Mouse (Mus musculus): ENCODE measurements around the gene E030018B13Rik. TPM values are rescaled to one million over a fixed set of nuclear protein-coding genes. Genes with fewer than 3 reads are reported as not detected.

The E030018B13Rik gene
- polyA plus RNA-seq, 1 experiment = not detected

- H3K4me1 ChIP-seq = peaks cover 48% of the 10 kb centered on the region
These were observed 39.6 kb downstream of the E030018B13Rik start for GRCm38 (mm10) chr7:63956138-63956823.

GRCm38 (mm10) chr7:63956981-63957713, 40.5 kb downstream of the E030018B13Rik start:
- Histone ChIP-seq H3K27me3 (replicated peaks) (peaks cover 42% of the 10 kb centered on the region), H3K36me3 (replicated peaks; ENCODE audit: low read length) (no peaks in the 10 kb centered on the region), H3K4me1 (peaks cover 41% of the 10 kb centered on the region), H3K4me3 (replicated peaks) (no peak overlapping the region), H3K9me3 (no peaks in the 10 kb centered on the region)
- no peak for TF ChIP-seq FLI1 (IDR thresholded peaks at IDR 0.05; ENCODE audit: low read length)
- TF ChIP-seq GATA1 (IDR thresholded peaks at IDR 0.05; ENCODE audit: borderline replicate concordance, low read length) = no peak

More at GRCm38 (mm10) chr7:63956138-63956823, 39.6 kb downstream of the E030018B13Rik start:
- TF ChIP-seq FLI1 (IDR thresholded peaks at IDR 0.05; ENCODE audit: low read length) (no peak), GATA1 (IDR thresholded peaks at IDR 0.05; ENCODE audit: borderline replicate concordance, low read length) (no peak)
- Histone ChIP-seq H3K36me3 (replicated peaks; ENCODE audit: low read length) (no peaks in the 10 kb centered on the region), H3K27me3 (replicated peaks) (peaks cover 42% of the 10 kb centered on the region), H3K9me3 (no peaks in the 10 kb centered on the region), H3K4me3 (replicated peaks) (no peak overlapping the region)

DNA sequence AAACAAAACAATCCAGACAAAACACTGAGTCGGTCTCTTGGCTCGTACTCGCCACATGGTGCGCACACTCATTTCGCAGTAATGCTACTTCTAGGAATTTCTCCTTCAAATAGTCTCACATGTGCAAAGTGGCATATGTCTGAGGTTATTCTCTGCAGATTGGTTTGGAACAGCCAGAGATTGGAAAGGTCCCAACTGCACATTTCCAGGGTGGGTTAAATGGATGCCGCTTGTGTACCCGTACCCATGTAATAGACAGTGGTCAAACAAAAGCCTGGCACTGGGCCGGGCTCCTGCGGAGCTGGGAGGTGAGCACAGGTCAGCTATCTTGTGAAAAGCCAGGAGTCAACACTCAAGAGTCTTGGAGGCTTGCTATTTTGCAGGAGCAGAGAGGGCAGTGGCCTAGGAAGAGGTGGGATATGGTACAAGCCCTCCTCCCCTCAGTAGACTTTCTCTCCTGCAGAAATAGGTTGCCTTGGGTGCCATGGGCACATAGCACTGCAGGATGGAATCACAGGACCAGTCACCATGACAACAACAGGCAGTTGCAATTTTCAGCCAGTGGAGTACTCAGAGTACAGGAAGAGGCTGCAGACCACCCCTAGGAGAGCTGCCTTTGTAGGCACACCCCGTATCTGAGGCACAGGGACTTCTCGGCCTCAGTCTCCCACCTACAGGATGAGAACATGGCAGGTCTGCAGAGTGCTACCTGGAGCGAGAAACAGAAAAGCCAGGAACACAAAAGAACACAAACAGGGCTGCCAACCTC, 41.4 kb downstream of the E030018B13Rik start:
- H3K36me3 ChIP-seq (replicated peaks; ENCODE audit: low read length) = no peaks in the 10 kb centered on the region
- H3K9me3 ChIP-seq = no peaks in the 10 kb centered on the region
- peaks cover 41% of the 10 kb centered on the region for H3K4me1 ChIP-seq
- H3K4me3 ChIP-seq (replicated peaks) = no peak overlapping the region
- TF ChIP-seq GATA1 (IDR thresholded peaks at IDR 0.05; ENCODE audit: borderline replicate concordance, low read length) (no peak), FLI1 (IDR thresholded peaks at IDR 0.05; ENCODE audit: low read length) (no peak)
- peaks cover 42% of the 10 kb centered on the region for H3K27me3 ChIP-seq (replicated peaks)

- no peaks in the 10 kb centered on the region for H3K9me3 ChIP-seq
- TF ChIP-seq GATA1 (IDR thresholded peaks at IDR 0.05; ENCODE audit: borderline replicate concordance, low read length) (no peak), FLI1 (IDR thresholded peaks at IDR 0.05; ENCODE audit: low read length) (no peak)
- no peak overlapping the region for H3K4me3 ChIP-seq (replicated peaks)
- H3K27me3 ChIP-seq (replicated peaks) = peaks cover 8% of the 10 kb centered on the region
- H3K4me1 ChIP-seq = peaks cover 48% of the 10 kb centered on the region
- no peaks in the 10 kb centered on the region for H3K36me3 ChIP-seq (replicated peaks; ENCODE audit: low read length)
These were observed 47.0 kb downstream of the E030018B13Rik start for GRCm38 (mm10) chr7:63963632-63964031.

GRCm38 (mm10) chr7:63964121-63964520, 47.5 kb downstream of the E030018B13Rik start:
- H3K4me1 ChIP-seq = peaks cover 47% of the 10 kb centered on the region
- H3K4me3 ChIP-seq (replicated peaks) = no peak overlapping the region
- peaks cover 3% of the 10 kb centered on the region for H3K27me3 ChIP-seq (replicated peaks)
- no peaks in the 10 kb centered on the region for H3K36me3 ChIP-seq (replicated peaks; ENCODE audit: low read length)
- TF ChIP-seq FLI1 (IDR thresholded peaks at IDR 0.05; ENCODE audit: low read length) (no peak), GATA1 (IDR thresholded peaks at IDR 0.05; ENCODE audit: borderline replicate concordance, low read length) (no peak)
- H3K9me3 ChIP-seq = no peaks in the 10 kb centered on the region

DNA sequence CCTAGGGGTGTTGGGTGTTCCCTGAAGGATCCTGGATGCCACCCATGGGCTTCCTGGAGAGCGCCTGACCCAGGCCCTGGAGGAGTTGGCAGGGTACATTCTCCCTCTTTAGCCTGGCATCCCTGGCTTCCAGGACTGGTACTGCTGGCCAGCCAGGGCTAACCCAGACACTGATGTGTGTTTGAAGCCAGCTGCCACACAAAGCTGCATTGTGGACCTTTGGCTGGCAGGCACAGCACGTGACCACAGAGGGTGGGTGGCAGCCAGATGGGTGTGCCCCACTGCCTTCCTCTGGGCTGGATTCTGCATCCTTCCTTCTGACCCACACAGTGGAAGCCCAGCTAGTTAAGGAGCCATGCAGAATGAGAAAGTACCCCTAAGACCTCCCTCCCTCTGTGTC, 48.5 kb downstream of the E030018B13Rik start:
- Histone ChIP-seq H3K4me3 (replicated peaks) (peak overlapping the region; percentile 2), H3K4me1 (peaks cover 54% of the 10 kb centered on the region), H3K27me3 (replicated peaks) (no peaks in the 10 kb centered on the region), H3K36me3 (replicated peaks; ENCODE audit: low read length) (no peaks in the 10 kb centered on the region), H3K9me3 (no peaks in the 10 kb centered on the region)
- TF ChIP-seq GATA1 (IDR thresholded peaks at IDR 0.05; ENCODE audit: borderline replicate concordance, low read length) (no peak), FLI1 (IDR thresholded peaks at IDR 0.05; ENCODE audit: low read length) (no peak)

DNA sequence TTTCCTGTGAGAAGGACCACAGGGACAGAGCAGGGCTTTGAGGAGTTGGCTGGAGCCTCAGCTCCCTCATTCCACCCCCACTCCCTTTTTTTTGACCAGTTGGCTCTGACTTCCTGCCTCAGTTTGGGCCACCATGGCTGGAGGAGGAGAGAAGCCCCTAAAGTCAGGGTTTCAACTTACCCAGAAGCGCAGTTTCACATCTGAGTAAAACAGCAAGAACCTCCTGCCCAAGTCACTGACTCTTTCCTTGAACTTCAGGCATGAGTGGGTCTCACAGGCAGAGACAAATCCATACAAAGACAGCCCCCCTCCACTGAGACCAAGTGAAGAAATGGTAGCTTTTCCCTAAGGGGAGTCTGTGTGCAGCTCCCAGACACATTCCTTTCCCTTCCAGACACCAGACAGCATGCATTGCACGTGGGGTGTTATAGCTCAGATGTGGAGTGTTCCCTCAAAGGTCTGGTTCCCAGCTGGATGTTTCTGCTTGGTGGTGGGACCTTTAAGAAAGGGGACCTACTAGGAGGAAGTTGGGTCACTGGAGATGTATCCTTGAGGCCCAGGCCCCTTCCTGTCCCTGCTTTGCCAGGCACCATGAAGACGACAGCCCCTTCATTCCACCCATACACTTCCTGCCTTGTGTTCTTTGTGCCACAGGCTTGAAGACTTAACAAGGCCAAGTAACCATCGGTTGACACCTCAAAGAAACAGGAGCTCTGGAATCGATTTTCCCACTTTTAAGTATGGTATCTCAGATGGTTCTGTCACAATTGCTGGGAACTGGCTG, 49.2 kb downstream of the E030018B13Rik start:
- TF ChIP-seq FLI1 (IDR thresholded peaks at IDR 0.05; ENCODE audit: low read length) = no peak
- TF ChIP-seq GATA1 (IDR thresholded peaks at IDR 0.05; ENCODE audit: borderline replicate concordance, low read length) = no peak
- no peak overlapping the region for H3K4me3 ChIP-seq (replicated peaks)
- H3K36me3 ChIP-seq (replicated peaks; ENCODE audit: low read length) = no peaks in the 10 kb centered on the region
- H3K4me1 ChIP-seq = peaks cover 55% of the 10 kb centered on the region
- no peaks in the 10 kb centered on the region for H3K27me3 ChIP-seq (replicated peaks)
- no peaks in the 10 kb centered on the region for H3K9me3 ChIP-seq

DNA sequence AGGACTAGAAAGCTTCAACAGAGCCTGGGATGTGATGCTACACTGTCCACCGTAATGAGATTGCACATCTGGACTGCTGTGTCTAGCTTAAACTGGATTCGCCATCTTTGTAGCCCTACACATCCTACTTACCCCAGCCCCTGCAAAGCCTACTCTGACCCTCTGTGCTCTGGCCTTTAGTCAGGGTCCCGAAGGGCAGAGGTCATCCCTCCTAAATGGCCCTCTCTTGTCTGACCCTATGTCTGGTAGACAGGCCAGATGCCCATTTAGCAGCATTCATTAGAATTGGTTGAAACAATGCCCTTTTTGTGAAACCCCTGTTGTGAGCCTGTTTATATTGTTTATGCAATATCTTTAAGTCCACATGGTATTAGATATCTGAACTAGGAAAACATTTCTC, 53.3 kb downstream of the E030018B13Rik start:
- TF ChIP-seq GATA1 (IDR thresholded peaks at IDR 0.05; ENCODE audit: borderline replicate concordance, low read length) = no peak
- TF ChIP-seq FLI1 (IDR thresholded peaks at IDR 0.05; ENCODE audit: low read length) = no peak
- Histone ChIP-seq H3K4me1 (peaks cover 70% of the 10 kb centered on the region), H3K9me3 (no peaks in the 10 kb centered on the region), H3K27me3 (replicated peaks) (no peaks in the 10 kb centered on the region), H3K36me3 (replicated peaks; ENCODE audit: low read length) (no peaks in the 10 kb centered on the region), H3K4me3 (replicated peaks) (no peak overlapping the region)

Other genes with a start within 250 kb of the E030018B13Rik start
- gene Klf13, start 22.1 kb downstream of the E030018B13Rik start, polyA plus RNA-seq (2012; ENCODE audit: insufficient read depth, low replicate concordance) = 117 and 140 TPM in 2 replicates
- 0.16 TPM in 1 of 2 replicates, not detected in the other for gene Trpm1, start 237.0 kb downstream of the E030018B13Rik start, polyA plus RNA-seq (2012; ENCODE audit: insufficient read depth, low replicate concordance)

All from megakaryocyte, embryonic 14.5 days (primary cell).